ENCODE assay signal across 10 mouse cellular contexts in the genomic region with DNA sequence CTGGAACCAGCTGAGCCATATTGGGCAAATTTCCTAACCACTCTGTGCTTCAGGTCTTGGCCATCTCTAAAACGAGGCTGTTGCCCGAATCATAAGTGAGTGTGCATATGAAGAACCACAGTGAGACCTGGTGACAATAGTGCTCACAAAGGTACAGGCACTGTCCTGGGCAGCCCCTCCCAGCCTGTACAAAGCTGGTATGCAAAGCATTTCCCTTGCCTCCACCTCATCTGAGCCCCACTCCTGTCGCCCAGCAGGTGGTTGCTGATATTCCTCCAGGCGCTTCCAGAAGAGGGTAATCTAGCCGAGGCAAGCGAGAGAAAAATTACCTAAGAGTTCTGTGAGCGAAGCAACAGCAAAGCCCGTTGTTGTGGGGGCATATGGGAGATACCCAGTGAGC. TPM values are rescaled to one million over a fixed set of nuclear protein-coding genes. Genes with fewer than 3 reads are reported as not detected.
DNase-seq lines count a peak whose midpoint lies in the region; ATAC-seq lines count a peak whose summit lies in the region.
"Had no signal": no experiment of that assay in that cellular context is flagged by ENCODE, and none has a peak within 500 bp of the region (broad histone marks: within the 10 kb centered on the region; RNA-seq: fewer than 3 reads in every experiment).

No protein-coding gene starts in this region.

- no peaks in the 10 kb centered on the region for H3K27me3 ChIP-seq in heart, embryonic 10.5 days (ENCODE audit: insufficient read depth, poor library complexity, severe bottlenecking)
- no peaks in the 10 kb centered on the region for H3K27me3 ChIP-seq in midbrain, embryonic 10.5 days (ENCODE audit: low read depth, poor library complexity, severe bottlenecking)
- no peaks in the 10 kb centered on the region for H3K27me3 ChIP-seq in midbrain, embryonic 14.5 days (ENCODE audit: control insufficient read depth, insufficient read depth, low read length)
- no peaks in the 10 kb centered on the region for H3K27me3 ChIP-seq in limb, embryonic 13.5 days
- H3K27me3 ChIP-seq in stomach, embryonic 16.5 days (ENCODE audit: control insufficient read depth, insufficient read depth, low read length), result no peaks in the 10 kb centered on the region
- no peaks in the 10 kb centered on the region for H3K27me3 ChIP-seq in midbrain, embryonic 13.5 days
- H3K27me3 ChIP-seq: embryonic facial prominence, embryonic 12.5 days had no signal

- H3K4me2 ChIP-seq in midbrain, embryonic 14.5 days (ENCODE audit: low read length), result no peak overlapping the region
- H3K4me2 ChIP-seq in limb, embryonic 13.5 days (replicated peaks), result peak overlapping the region; percentile 3; the same call in 1 of the 2 replicates
- peak overlapping the region; percentile 12; the same call in 1 of the 2 replicates for H3K4me2 ChIP-seq in stomach, embryonic 16.5 days (ENCODE audit: low read depth, low read length)
- H3K4me2 ChIP-seq in midbrain, embryonic 13.5 days (replicated peaks), result no peak overlapping the region
- H3K4me2 ChIP-seq: embryonic facial prominence, embryonic 12.5 days had no signal

- H3K27ac ChIP-seq in heart, embryonic 10.5 days, result peak overlapping the region; percentile 74
- peak overlapping the region; percentile 43 for H3K27ac ChIP-seq in midbrain, embryonic 10.5 days (replicated peaks)
- no peak overlapping the region for H3K27ac ChIP-seq in midbrain, embryonic 14.5 days (replicated peaks; ENCODE audit: low read depth, low read length)
- no peak overlapping the region for H3K27ac ChIP-seq in limb, embryonic 13.5 days
- H3K27ac ChIP-seq in stomach, embryonic 16.5 days (ENCODE audit: low read length), result 0 out of 2 replicates have a peak overlapping the region, but pooled peaks have one; percentile 36
- H3K27ac ChIP-seq in midbrain, embryonic 13.5 days, result no peak overlapping the region
- H3K27ac ChIP-seq: embryonic facial prominence, embryonic 12.5 days; hindbrain, postnatal 0 days had no signal

- no peak for DNase-seq in heart, embryonic 10.5 days (ENCODE audit: low spot score)
- DNase-seq in heart, postnatal 4 days, result no peak
- DNase-seq in midbrain, embryonic 10.5 days (ENCODE audit: low spot score), result no peak
- DNase-seq in midbrain, embryonic 14.5 days, result no peak
- no peak for DNase-seq in urinary bladder, postnatal 10 days (ENCODE audit: low spot score)

- no peak for ATAC-seq in midbrain, embryonic 14.5 days (ENCODE audit: low FRiP score, low TSS enrichment)
- ATAC-seq in limb, embryonic 13.5 days (ENCODE audit: low FRiP score, low read depth), result no peak
- peak; percentile 62; the same call in 1 of the 2 replicates for ATAC-seq in stomach, embryonic 16.5 days (ENCODE audit: insufficient read depth, low FRiP score)
- no peak for ATAC-seq in midbrain, embryonic 13.5 days
- ATAC-seq: hindbrain, postnatal 0 days had no signal

- 0 out of 2 replicates have a peak overlapping the region, but pooled peaks have one; percentile 22 for H3K4me3 ChIP-seq in heart, embryonic 10.5 days
- no peak overlapping the region for H3K4me3 ChIP-seq in midbrain, embryonic 10.5 days
- H3K4me3 ChIP-seq in midbrain, embryonic 14.5 days (replicated peaks; ENCODE audit: low read depth, low read length), result no peak overlapping the region
- H3K4me3 ChIP-seq in limb, embryonic 13.5 days, result no peak overlapping the region
- H3K4me3 ChIP-seq in stomach, embryonic 16.5 days (replicated peaks; ENCODE audit: low read length), result no peak overlapping the region
- H3K4me3 ChIP-seq in midbrain, embryonic 13.5 days (replicated peaks), result no peak overlapping the region
- H3K4me3 ChIP-seq: embryonic facial prominence, embryonic 12.5 days had no signal

- WGBS in heart, embryonic 10.5 days, result 21% methylated on average over 8 of the region's 8 CpGs
- 57% methylated on average over 8 of the region's 8 CpGs for WGBS in midbrain, embryonic 10.5 days
- WGBS in midbrain, embryonic 14.5 days, result 64% methylated on average over 8 of the region's 8 CpGs
- WGBS in limb, embryonic 13.5 days, result 24% methylated on average over 8 of the region's 8 CpGs
- 25% methylated on average over 8 of the region's 8 CpGs for whole genome bisulfite sequencing in stomach, embryonic 16.5 days
- WGBS in midbrain, embryonic 13.5 days, result 66% methylated on average over 8 of the region's 8 CpGs

- H3K9me3 ChIP-seq in heart, embryonic 10.5 days, result no peaks in the 10 kb centered on the region
- H3K9me3 ChIP-seq in midbrain, embryonic 10.5 days (replicated peaks), result no peaks in the 10 kb centered on the region
- H3K9me3 ChIP-seq in midbrain, embryonic 14.5 days (ENCODE audit: control insufficient read depth, low read length), result no peaks in the 10 kb centered on the region
- no peaks in the 10 kb centered on the region for H3K9me3 ChIP-seq in limb, embryonic 13.5 days
- no peaks in the 10 kb centered on the region for H3K9me3 ChIP-seq in stomach, embryonic 16.5 days (replicated peaks; ENCODE audit: control insufficient read depth, low read length)
- no peaks in the 10 kb centered on the region for H3K9me3 ChIP-seq in midbrain, embryonic 13.5 days
- H3K9me3 ChIP-seq: embryonic facial prominence, embryonic 12.5 days had no signal

- no peak overlapping the region for H3K9ac ChIP-seq in midbrain, embryonic 14.5 days (replicated peaks; ENCODE audit: low read length)
- no peak overlapping the region for H3K9ac ChIP-seq in limb, embryonic 13.5 days
- H3K9ac ChIP-seq in stomach, embryonic 16.5 days (ENCODE audit: low read length), result no peak overlapping the region
- no peak overlapping the region for H3K9ac ChIP-seq in midbrain, embryonic 13.5 days (replicated peaks)
- H3K9ac ChIP-seq: embryonic facial prominence, embryonic 12.5 days had no signal

- peaks cover 32% of the 10 kb centered on the region for H3K4me1 ChIP-seq in heart, embryonic 10.5 days
- H3K4me1 ChIP-seq in midbrain, embryonic 10.5 days, result peaks cover 8% of the 10 kb centered on the region
- no peaks in the 10 kb centered on the region for H3K4me1 ChIP-seq in midbrain, embryonic 14.5 days (ENCODE audit: control insufficient read depth, insufficient read depth, low read length)
- H3K4me1 ChIP-seq in limb, embryonic 13.5 days, result peaks cover 9% of the 10 kb centered on the region
- H3K4me1 ChIP-seq in stomach, embryonic 16.5 days (ENCODE audit: control insufficient read depth, insufficient read depth, low read length), result peaks cover 14% of the 10 kb centered on the region
- H3K4me1 ChIP-seq in midbrain, embryonic 13.5 days (replicated peaks), result no peaks in the 10 kb centered on the region

- no peaks in the 10 kb centered on the region for H3K36me3 ChIP-seq in heart, embryonic 10.5 days
- no peaks in the 10 kb centered on the region for H3K36me3 ChIP-seq in midbrain, embryonic 10.5 days
- H3K36me3 ChIP-seq in midbrain, embryonic 14.5 days (ENCODE audit: control insufficient read depth, insufficient read depth, low read length), result no peaks in the 10 kb centered on the region
- H3K36me3 ChIP-seq in limb, embryonic 13.5 days, result no peaks in the 10 kb centered on the region
- H3K36me3 ChIP-seq in stomach, embryonic 16.5 days (ENCODE audit: control insufficient read depth, insufficient read depth, low read length), result no peaks in the 10 kb centered on the region
- no peaks in the 10 kb centered on the region for H3K36me3 ChIP-seq in midbrain, embryonic 13.5 days
- H3K36me3 ChIP-seq: embryonic facial prominence, embryonic 12.5 days had no signal

RNA-seq across cellular contexts. Expression of a gene that starts 21.7 kb away (rescaled TPM):
- polyA plus RNA-seq in heart, embryonic 10.5 days (2016; fragmentation: Nextera tagmentation; extraction: Ambion mirVana), result 90.2 and 114 TPM in 2 replicates
- 100 to 1,000 TPM; 174 to 188 TPM for total RNA-seq in heart, postnatal 4 days (2021)
- 127 and 141 TPM in 2 replicates for polyA plus RNA-seq in midbrain, embryonic 10.5 days (2016; fragmentation: Nextera tagmentation; extraction: Ambion mirVana)
- polyA plus RNA-seq in midbrain, embryonic 14.5 days (2014; fragmentation: Nextera tagmentation; extraction: Ambion mirVana), result 32.3 and 52.3 TPM in 2 replicates
- 134 and 146 TPM in 2 replicates for polyA plus RNA-seq in limb, embryonic 13.5 days (2015; fragmentation: Nextera tagmentation; extraction: Ambion mirVana)
- polyA plus RNA-seq in stomach, embryonic 16.5 days (2015; fragmentation: Nextera tagmentation; extraction: Ambion mirVana), result 137 and 140 TPM in 2 replicates
- 51.7 and 60.1 TPM in 2 replicates for polyA plus RNA-seq in midbrain, embryonic 13.5 days (2015; fragmentation: Nextera tagmentation; extraction: Ambion mirVana)

Comparison
In these comparisons a context has a peak if more than half of its experiments do, and no peak if none do; other contexts are left out.
1. H3K27ac ChIP-seq: peak in heart, embryonic 10.5 days (single experiment), midbrain, embryonic 10.5 days (single experiment) and stomach, embryonic 16.5 days (single experiment); none in midbrain, embryonic 14.5 days (single experiment), limb, embryonic 13.5 days (single experiment) and midbrain, embryonic 13.5 days (single experiment).
2. H3K4me2 ChIP-seq: peak in limb, embryonic 13.5 days (single experiment) and stomach, embryonic 16.5 days (single experiment); none in midbrain, embryonic 14.5 days (single experiment) and midbrain, embryonic 13.5 days (single experiment).